Mouse (Mus musculus): ENCODE data around the gene Aldh3b3. TPM values are rescaled to one million over a fixed set of nuclear protein-coding genes. Genes with fewer than 3 reads are reported as not detected.

Aldh3b3 gene
- total and polyA plus RNA-seq, 2 experiments from 2014 or later: 0.29 TPM; not detected in 1

DNA sequence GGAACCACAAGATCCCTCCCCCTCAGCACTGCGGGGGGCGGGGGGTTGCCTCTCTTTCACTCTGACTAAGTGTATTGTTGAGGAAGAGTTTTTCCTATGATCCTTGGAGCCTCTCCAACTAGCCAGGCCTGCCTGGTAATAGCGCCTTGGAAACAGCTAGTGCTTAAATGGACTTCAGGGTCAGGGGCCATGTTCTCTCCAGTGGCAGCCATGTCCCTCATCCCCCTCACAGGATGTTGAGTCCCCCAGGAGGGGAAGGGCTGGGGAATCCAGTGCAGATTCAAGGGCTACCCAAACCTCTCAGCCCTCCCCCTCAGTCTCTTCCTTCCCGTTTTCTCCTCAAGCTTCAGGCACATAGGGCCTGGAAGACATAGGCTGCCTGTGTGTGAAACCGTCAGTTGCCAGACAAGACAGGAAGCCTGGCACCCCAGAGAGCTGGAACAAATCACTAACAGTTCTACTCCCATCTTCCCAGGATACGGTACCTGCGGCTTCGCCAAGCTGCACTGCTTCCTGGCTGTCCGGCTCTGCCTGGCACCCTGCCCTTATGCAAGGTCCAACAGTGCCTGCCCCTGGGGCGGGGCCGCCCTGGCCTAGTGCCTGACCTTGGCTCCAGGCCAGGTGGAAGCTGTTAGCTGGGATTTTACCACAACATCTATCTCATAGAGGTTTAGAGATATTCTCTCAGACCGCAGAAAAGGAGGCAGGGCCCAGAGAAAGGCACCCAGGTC, 29.1 kb upstream of the Aldh3b3 start, which contains the start of gene Aldh3b1:
Gene Aldh3b1, minus strand, starts transcription at position 598 of the 731 bp plus-strand sequence.
- H3K9me3 ChIP-seq (replicated peaks; ENCODE audit: control insufficient read depth, low read length): no peaks in the 10 kb centered on the region
- peak within 1 kb of the TSS; percentile 27 for H3K4me2 ChIP-seq (ENCODE audit: low read depth, low read length)
- H3K36me3 ChIP-seq (replicated peaks; ENCODE audit: control insufficient read depth, insufficient read depth, low read length): no peaks in the 10 kb centered on the region
- no peaks in the 10 kb centered on the region; the same call in 1 of the 2 replicates for H3K27me3 ChIP-seq (ENCODE audit: control insufficient read depth, insufficient read depth, low read length)
- no peak within 1 kb of the TSS for H3K9ac ChIP-seq (replicated peaks; ENCODE audit: low read depth, low read length)
- DNase-seq (ENCODE audit: low spot score) (peak; percentile 89), ATAC-seq (ENCODE audit: insufficient read depth, low read depth) (peak; percentile 81)
- 30% methylated on average over 12 of the region's 12 CpGs for WGBS
- H3K4me1 ChIP-seq (ENCODE audit: control insufficient read depth, insufficient read depth): peaks cover 19% of the 10 kb centered on the region; the same call in 1 of the 2 replicates
- H3K4me3 ChIP-seq (ENCODE audit: low read depth, low read length): no peak within 1 kb of the TSS
- H3K27ac ChIP-seq (ENCODE audit: low read depth): peak within 1 kb of the TSS; percentile 76
- 0 out of 2 replicates have a peak, but pooled peaks have one; percentile 1 for TF ChIP-seq CTCF (IDR thresholded peaks at IDR 0.05; ENCODE audit: low read depth)
- peak; percentile 61 for TF ChIP-seq EP300 (IDR thresholded peaks at IDR 0.05; ENCODE audit: low read depth)

- Histone ChIP-seq H3K9me3 (replicated peaks; ENCODE audit: control insufficient read depth, low read length) (no peaks in the 10 kb centered on the region), H3K4me1 (ENCODE audit: control insufficient read depth, insufficient read depth) (peaks cover 20% of the 10 kb centered on the region), H3K36me3 (replicated peaks; ENCODE audit: control insufficient read depth, insufficient read depth, low read length) (no peaks in the 10 kb centered on the region), H3K27ac (ENCODE audit: low read depth) (peak overlapping the region; percentile 76), H3K4me2 (ENCODE audit: low read depth, low read length) (no peak overlapping the region), H3K4me3 (ENCODE audit: low read depth, low read length) (no peak overlapping the region), H3K9ac (replicated peaks; ENCODE audit: low read depth, low read length) (no peak overlapping the region), H3K27me3 (ENCODE audit: control insufficient read depth, insufficient read depth, low read length) (no peaks in the 10 kb centered on the region; the same call in 1 of the 2 replicates)
- no peak for DNase-seq (ENCODE audit: low spot score)
- no peak for ATAC-seq (ENCODE audit: insufficient read depth, low read depth)
- WGBS: 59% methylated on average over 20 of the region's 21 CpGs
- no peak for TF ChIP-seq EP300 (IDR thresholded peaks at IDR 0.05; ENCODE audit: low read depth)
- TF ChIP-seq CTCF (IDR thresholded peaks at IDR 0.05; ENCODE audit: low read depth): no peak
Measured at GRCm38 (mm10) chr19:3930262-3931057, 28.0 kb upstream of the Aldh3b3 start.

DNA sequence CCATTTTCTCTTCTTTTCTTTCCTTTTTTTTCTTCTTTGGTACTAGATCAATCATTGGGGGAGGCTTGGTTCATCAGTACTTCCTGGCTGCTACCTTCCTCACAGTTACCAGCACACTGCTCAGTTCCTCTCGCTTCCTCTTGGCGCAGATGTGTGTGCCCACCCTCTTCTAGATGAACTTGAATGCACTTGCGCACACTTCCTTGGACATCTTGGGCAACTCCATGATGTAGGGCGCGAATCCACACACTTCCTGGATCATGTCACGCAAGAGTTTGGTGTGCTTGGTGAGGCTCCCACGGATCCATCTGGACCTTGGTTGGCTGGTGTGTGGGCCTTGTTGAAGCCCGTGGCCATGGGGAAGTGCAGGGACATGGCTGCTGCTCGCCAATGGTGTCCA, 26.7 kb upstream of the Aldh3b3 start:
- Histone ChIP-seq H3K27me3 (ENCODE audit: control insufficient read depth, insufficient read depth, low read length) (no peaks in the 10 kb centered on the region; the same call in 1 of the 2 replicates), H3K9ac (replicated peaks; ENCODE audit: low read depth, low read length) (no peak overlapping the region), H3K27ac (ENCODE audit: low read depth) (no peak overlapping the region), H3K4me1 (ENCODE audit: control insufficient read depth, insufficient read depth) (peaks cover 27% of the 10 kb centered on the region), H3K4me2 (ENCODE audit: low read depth, low read length) (no peak overlapping the region), H3K9me3 (replicated peaks; ENCODE audit: control insufficient read depth, low read length) (no peaks in the 10 kb centered on the region), H3K4me3 (ENCODE audit: low read depth, low read length) (no peak overlapping the region), H3K36me3 (replicated peaks; ENCODE audit: control insufficient read depth, insufficient read depth, low read length) (no peaks in the 10 kb centered on the region)
- WGBS: 88% methylated on average over 9 of the region's 9 CpGs
- TF ChIP-seq CTCF (IDR thresholded peaks at IDR 0.05; ENCODE audit: low read depth) (no peak), EP300 (IDR thresholded peaks at IDR 0.05; ENCODE audit: low read depth) (no peak)
- DNase-seq (ENCODE audit: low spot score): no peak
- no peak for ATAC-seq (ENCODE audit: insufficient read depth, low read depth)

- Histone ChIP-seq H3K36me3 (replicated peaks; ENCODE audit: control insufficient read depth, insufficient read depth, low read length) (no peaks in the 10 kb centered on the region), H3K27ac (ENCODE audit: low read depth) (peak within 1 kb of the TSS; percentile 49), H3K9ac (replicated peaks; ENCODE audit: low read depth, low read length) (peak within 1 kb of the TSS; percentile 61), H3K27me3 (ENCODE audit: control insufficient read depth, insufficient read depth, low read length) (no peaks in the 10 kb centered on the region; the same call in 1 of the 2 replicates), H3K4me1 (ENCODE audit: control insufficient read depth, insufficient read depth) (peaks cover 17% of the 10 kb centered on the region; the same call in 1 of the 2 replicates), H3K4me3 (ENCODE audit: low read depth, low read length) (peak within 1 kb of the TSS; percentile 65), H3K9me3 (replicated peaks; ENCODE audit: control insufficient read depth, low read length) (no peaks in the 10 kb centered on the region), H3K4me2 (ENCODE audit: low read depth, low read length) (peak within 1 kb of the TSS; percentile 92)
- DNase-seq (ENCODE audit: low spot score): peak; percentile 69
- WGBS: 11% methylated on average over 38 of the region's 42 CpGs
- TF ChIP-seq CTCF (IDR thresholded peaks at IDR 0.05; ENCODE audit: low read depth) (no peak), EP300 (IDR thresholded peaks at IDR 0.05; ENCODE audit: low read depth) (no peak)
- peak; percentile 91 for ATAC-seq (ENCODE audit: insufficient read depth, low read depth)
Measured at GRCm38 (mm10) chr19:3935032-3935895, 23.2 kb upstream of the Aldh3b3 start, which contains the start of gene Unc93b1. Unc93b1 (plus strand) TSS chr19:3935186.

Measured in heart, postnatal 0 days (tissue).